Mouse (Mus musculus) bone marrow, adult 2 months (tissue): ENCODE data around the gene Nell1.

Source experiments
- CTCF ChIP-seq: fragments of 200-500 bp; IDR thresholded peaks from 2 replicates; pipeline ENCODE4 v1.5.1; 2011; ENCODE audit warnings: low read length, control low read depth; ENCODE audit not compliant: control insufficient read depth, insufficient read depth
- POLR2A ChIP-seq: fragments of 200-500 bp; IDR thresholded peaks from 2 replicates; pipeline ENCODE4 v1.6.1; 2011; ENCODE audit warnings: low read depth, mild to moderate bottlenecking, control low read depth, low read length, borderline replicate concordance; ENCODE audit not compliant: control insufficient read depth

GRCm38 (mm10) chr7:50050144-50050543, 75.5 kb downstream of the Nell1 start:
- no peak for TF ChIP-seq CTCF
- TF ChIP-seq POLR2A: no peak
